Mouse (Mus musculus) midbrain, postnatal 0 days (tissue): ENCODE measurements around the gene Rusc2. TPM values are rescaled to one million over a fixed set of nuclear protein-coding genes. Genes with fewer than 3 reads are reported as not detected.

ENCODE experiments used
- ATAC-seq: fragments of 200-750 bp; cut with Nextera tagmentation; 2 replicates; pipeline ENCODE4 v1.8.0; 2017; ENCODE audit warnings: moderate number of reproducible peaks, mild to moderate bottlenecking, moderate TSS enrichment, moderate library complexity; ENCODE audit not compliant: low FRiP score
- DNase-seq: peaks from one replicate; pipeline ENCODE4 v3.0.0-alpha.2; 2015; ENCODE audit warnings: low spot score
- H3K27ac ChIP-seq: fragments of 300-500 bp; sonication (generic); 2 replicates; pipeline ENCODE4 v1.5.1; 2014; ENCODE audit warnings: low read depth, mild to moderate bottlenecking, low read length, mixed read lengths
- H3K27me3 ChIP-seq: fragments of 300-500 bp; sonication (generic); 2 replicates; pipeline ENCODE4 v1.6.1; 2014; ENCODE audit warnings: low read length, control low read depth, mixed read lengths; ENCODE audit not compliant: insufficient read depth
- H3K36me3 ChIP-seq: fragments of 300-500 bp; sonication (generic); 2 replicates; pipeline ENCODE4 v1.6.1; 2014; ENCODE audit warnings: low read length, control low read depth, mixed read lengths; ENCODE audit not compliant: insufficient read depth
- H3K4me1 ChIP-seq: fragments of 300-500 bp; sonication (generic); 2 replicates; pipeline ENCODE4 v1.6.1; 2014; ENCODE audit warnings: mild to moderate bottlenecking, control low read depth, antibody characterized with exemption, low read length, mixed read lengths; ENCODE audit not compliant: insufficient read depth
- H3K4me2 ChIP-seq: fragments of 300-500 bp; sonication (generic); 2 replicates; pipeline ENCODE4 v1.6.1; 2014; ENCODE audit warnings: low read depth, mild to moderate bottlenecking, low read length, mixed read lengths; ENCODE audit not compliant: poor library complexity, severe bottlenecking
- H3K4me3 ChIP-seq: fragments of 300-500 bp; sonication (generic); 2 replicates; pipeline ENCODE4 v1.5.1; 2014; ENCODE audit warnings: low read depth, mild to moderate bottlenecking, low read length, moderate library complexity
- H3K9ac ChIP-seq: fragments of 300-500 bp; sonication (generic); replicated peaks from 2 replicates; pipeline ENCODE4 v1.6.1; 2014; ENCODE audit warnings: mild to moderate bottlenecking, low read length, moderate library complexity, mixed read lengths; ENCODE audit not compliant: poor library complexity, severe bottlenecking
- H3K9me3 ChIP-seq: fragments of 300-500 bp; sonication (generic); 2 replicates; pipeline ENCODE4 v1.6.1; 2016; ENCODE audit warnings: low read length, control low read depth
- CTCF ChIP-seq: IDR thresholded peaks from 2 replicates; pipeline ENCODE4 v1.5.1; 2016; ENCODE audit warnings: antibody characterized with exemption, mild to moderate bottlenecking
- WGBS: fragments of 180-500 bp; shearing (Covaris S2); extraction: QIAGEN DNeasy Blood & Tissue Kit; methylation state at CpG from one replicate; pipeline ENCODE4 v1.1.7; 2014; 5-methylcytosine and 5-hydroxymethylcytosine counted together
- polyA plus RNA-seq: library from polyadenylated mRNA; unstranded; fragments of >200 nt; fragmentation: Nextera tagmentation; extraction: Ambion mirVana; gene quantifications from 2 replicates; pipeline ENCODE4 v1.2.1, GENCODE M21; 2015
- total RNA-seq: library from RNA; depleted of rRNA; stranded (reverse); fragments of >200 nt; gene quantifications from 2 replicates; pipeline ENCODE4 v1.2.3, GENCODE M21; 2014

Gene Rusc2
- total and polyA plus RNA-seq, 2 experiments from 2014 or later, result 78.9 to 200 TPM

DNA sequence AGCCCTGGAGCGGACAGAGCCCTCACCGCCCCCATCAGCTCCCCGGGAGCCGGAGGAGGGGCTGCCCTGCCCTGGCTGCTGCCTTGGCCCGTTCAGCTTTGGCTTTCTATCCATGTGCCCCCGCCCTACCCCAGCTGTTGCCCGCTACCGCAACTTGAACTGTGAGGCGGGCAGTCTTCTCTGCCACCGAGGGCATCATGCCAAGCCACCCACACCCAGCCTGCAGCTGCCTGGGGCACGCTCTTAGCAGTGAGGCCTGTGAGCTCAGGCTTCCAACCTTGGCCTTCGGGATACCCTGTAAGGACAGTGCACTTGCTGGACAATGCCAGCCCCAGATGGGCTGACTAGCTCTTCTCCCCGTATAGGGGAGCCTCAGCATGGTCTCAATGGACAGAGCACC is 65.5 kb downstream of the Rusc2 start:
- Histone ChIP-seq H3K36me3 (peaks cover 39% of the 10 kb centered on the region), H3K9ac (no peak overlapping the region), H3K4me3 (no peak overlapping the region), H3K4me2 (no peak overlapping the region), H3K27ac (no peak overlapping the region), H3K4me1 (no peaks in the 10 kb centered on the region; the same call in 1 of the 2 replicates), H3K27me3 (no peaks in the 10 kb centered on the region), H3K9me3 (no peaks in the 10 kb centered on the region)
- no peak for TF ChIP-seq CTCF
- ATAC-seq (no peak), DNase-seq (no peak)
- 79% methylated on average over 13 of the region's 13 CpGs for WGBS

DNA sequence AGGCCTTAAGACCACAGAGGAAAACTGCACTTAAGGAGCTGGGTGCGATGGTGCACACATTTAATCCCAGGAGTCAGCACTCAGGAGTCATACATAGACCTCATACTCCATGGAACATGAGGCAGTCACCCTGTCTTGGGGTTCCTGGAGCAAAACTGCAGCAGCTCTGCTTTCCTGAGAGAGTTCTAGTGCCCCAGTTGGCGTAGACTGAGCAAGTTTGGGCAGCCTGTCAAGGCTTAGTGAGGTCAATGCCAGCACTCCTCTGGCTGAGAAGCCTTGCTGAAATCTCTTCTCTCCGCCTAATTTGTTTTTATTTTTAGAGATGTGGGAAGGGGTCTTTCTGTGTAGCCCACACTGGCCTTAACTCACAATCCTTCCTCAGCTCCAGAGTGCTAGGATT is 66.8 kb downstream of the Rusc2 start:
- Histone ChIP-seq H3K9ac (no peak overlapping the region), H3K27me3 (peaks cover 6% of the 10 kb centered on the region; the same call in 1 of the 2 replicates), H3K27ac (no peak overlapping the region), H3K4me3 (no peak overlapping the region), H3K4me1 (no peaks in the 10 kb centered on the region; the same call in 1 of the 2 replicates), H3K4me2 (no peak overlapping the region), H3K36me3 (peaks cover 39% of the 10 kb centered on the region), H3K9me3 (no peaks in the 10 kb centered on the region)
- ATAC-seq (no peak), DNase-seq (no peak)
- TF ChIP-seq CTCF, result no peak
- 80% methylated on average over 3 of the region's 3 CpGs for WGBS

DNA sequence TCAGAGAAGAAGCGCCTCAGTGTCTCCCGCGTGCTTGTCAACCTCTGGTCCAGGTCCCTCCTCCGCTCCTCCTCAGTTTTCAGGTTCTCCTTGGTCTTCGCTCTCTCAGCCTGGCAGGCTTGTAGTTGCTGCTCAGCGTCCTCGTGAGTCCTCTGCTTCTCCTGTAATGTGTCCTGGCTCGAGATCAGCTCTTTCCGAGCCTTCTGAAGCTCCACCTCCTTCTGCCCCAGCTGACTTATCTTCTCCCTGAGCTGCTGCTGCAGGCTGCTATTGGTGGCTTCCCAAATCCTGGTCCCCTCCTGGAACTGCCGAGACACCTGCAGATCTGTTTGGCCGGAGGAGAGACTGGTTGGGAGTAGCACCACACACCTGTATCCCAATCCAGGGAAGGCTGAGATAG is 70.5 kb downstream of the Rusc2 start:
- WGBS, result 64% methylated on average over 11 of the region's 11 CpGs
- TF ChIP-seq CTCF, result no peak
- H3K9ac ChIP-seq, result no peak overlapping the region
- no peak overlapping the region for H3K4me2 ChIP-seq
- peaks cover 12% of the 10 kb centered on the region for H3K36me3 ChIP-seq
- DNase-seq (no peak), ATAC-seq (no peak)
- peaks cover 7% of the 10 kb centered on the region; the same call in 1 of the 2 replicates for H3K27me3 ChIP-seq
- no peaks in the 10 kb centered on the region for H3K9me3 ChIP-seq
- H3K27ac ChIP-seq, result no peak overlapping the region
- H3K4me3 ChIP-seq, result no peak overlapping the region
- H3K4me1 ChIP-seq, result no peaks in the 10 kb centered on the region

DNA sequence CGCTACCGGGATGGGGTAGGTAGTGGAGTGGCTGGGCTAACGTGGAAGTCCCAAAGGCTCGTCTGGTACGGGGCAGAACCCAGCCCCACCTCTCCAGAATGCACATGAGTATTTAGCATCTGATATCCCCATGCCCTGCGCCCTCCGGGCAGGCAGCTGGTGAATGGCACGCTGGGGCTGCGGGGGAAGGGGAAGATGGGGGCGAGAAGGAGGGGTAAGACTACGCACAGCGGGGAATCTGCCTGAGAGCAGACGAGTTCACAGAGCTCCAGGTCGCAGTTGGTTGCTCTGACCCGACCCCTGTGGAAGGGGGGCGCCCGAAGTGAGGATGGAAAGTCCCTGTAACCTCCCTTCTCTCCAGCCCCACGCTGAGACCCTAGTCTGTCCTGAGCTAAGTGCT is 71.6 kb downstream of the Rusc2 start:
- WGBS, result 2% methylated on average over 17 of the region's 18 CpGs
- H3K27me3 ChIP-seq, result peaks cover 7% of the 10 kb centered on the region; the same call in 1 of the 2 replicates
- H3K36me3 ChIP-seq, result peaks cover 3% of the 10 kb centered on the region; the same call in 1 of the 2 replicates
- no peak for TF ChIP-seq CTCF
- no peaks in the 10 kb centered on the region for H3K9me3 ChIP-seq
- peak overlapping the region; percentile 34; the same call in 1 of the 2 replicates for H3K4me2 ChIP-seq
- peak overlapping the region; percentile 10; the same call in 1 of the 2 replicates for H3K4me3 ChIP-seq
- no peak overlapping the region for H3K27ac ChIP-seq
- DNase-seq (no peak), ATAC-seq (no peak)
- H3K9ac ChIP-seq, result no peak overlapping the region
- no peaks in the 10 kb centered on the region for H3K4me1 ChIP-seq

DNA sequence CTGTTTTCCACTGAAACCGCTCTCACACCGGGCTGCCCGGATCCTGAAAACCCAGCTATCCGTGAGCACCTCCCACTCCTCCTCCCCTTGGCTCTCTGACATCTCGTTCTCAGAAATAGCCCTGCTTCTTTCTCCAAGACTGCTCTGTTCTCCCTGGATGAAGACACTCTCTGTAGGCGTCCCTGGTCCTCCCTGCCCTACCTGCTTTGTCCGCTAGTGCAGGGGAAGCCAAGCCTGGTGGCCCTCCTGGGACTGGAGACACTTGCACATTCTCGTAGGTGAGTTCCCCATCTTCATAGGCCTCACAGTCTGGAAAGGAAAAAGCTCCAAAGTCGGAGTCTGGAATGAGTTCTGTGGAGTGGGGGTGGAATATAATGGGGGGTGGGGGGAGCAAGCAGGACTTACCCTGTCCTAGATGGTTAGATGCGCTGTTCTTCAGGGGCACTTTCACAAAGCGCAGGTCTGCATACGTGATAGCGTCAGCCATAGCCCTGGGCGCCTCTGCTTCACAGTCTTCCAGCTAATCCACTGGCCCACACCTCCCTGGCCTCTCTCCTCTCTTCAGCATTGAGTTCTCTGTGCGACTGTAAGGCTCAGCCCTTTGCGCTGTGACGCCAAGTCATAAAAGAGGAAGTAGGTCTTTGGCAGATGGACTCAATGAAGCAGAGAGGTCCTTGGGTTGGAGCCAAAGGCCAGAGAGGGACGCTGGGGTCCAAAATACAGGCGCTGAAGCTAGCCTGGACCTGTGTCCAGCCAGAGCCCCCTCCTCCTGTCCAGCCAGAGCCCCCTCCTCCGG is 72.5 kb downstream of the Rusc2 start, which contains the start of gene Cd72:
Gene Cd72 (minus strand): TSS at position 588 of the 796 bp plus-strand sequence.
- peaks cover 7% of the 10 kb centered on the region; the same call in 1 of the 2 replicates for H3K27me3 ChIP-seq
- no peaks in the 10 kb centered on the region for H3K36me3 ChIP-seq
- ATAC-seq (no peak), DNase-seq (peak; percentile 12)
- 30% methylated on average over 20 of the region's 20 CpGs for WGBS
- H3K9ac ChIP-seq, result no peak within 1 kb of the TSS
- no peaks in the 10 kb centered on the region for H3K4me1 ChIP-seq
- peak within 1 kb of the TSS; percentile 10; the same call in 1 of the 2 replicates for H3K4me3 ChIP-seq
- no peak for TF ChIP-seq CTCF
- H3K4me2 ChIP-seq, result peak within 1 kb of the TSS; percentile 34; the same call in 1 of the 2 replicates
- no peak within 1 kb of the TSS for H3K27ac ChIP-seq
- no peaks in the 10 kb centered on the region for H3K9me3 ChIP-seq

DNA sequence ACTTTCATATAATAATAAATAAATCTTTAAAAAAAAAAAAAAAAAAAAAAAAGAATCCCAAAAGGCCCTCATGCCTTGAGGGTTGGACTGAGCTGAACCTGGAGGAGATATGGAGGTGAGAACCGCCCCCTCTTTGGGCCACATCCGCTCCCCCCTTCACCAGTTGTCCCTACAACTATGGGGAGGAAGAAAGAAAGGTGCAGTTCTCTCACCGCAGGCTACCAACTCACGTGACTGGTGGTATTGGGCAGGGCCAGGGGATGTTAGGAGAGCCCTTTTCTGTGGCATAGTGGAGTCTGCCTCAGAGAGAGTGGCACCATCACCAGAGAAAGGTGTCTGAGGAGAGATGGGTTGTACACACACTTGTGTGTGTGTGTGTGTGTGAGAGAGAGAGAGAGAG is 74.7 kb downstream of the Rusc2 start:
- WGBS, result 28% methylated on average over 4 of the region's 4 CpGs
- no peak for TF ChIP-seq CTCF

More for the DNA sequence above, 74.7 kb downstream of the Rusc2 start:
- H3K27ac ChIP-seq, result no peak overlapping the region
- H3K9me3 ChIP-seq, result no peaks in the 10 kb centered on the region
- H3K4me2 ChIP-seq, result no peak overlapping the region
- peaks cover 7% of the 10 kb centered on the region; the same call in 1 of the 2 replicates for H3K27me3 ChIP-seq
- ATAC-seq (no peak), DNase-seq (no peak)
- no peaks in the 10 kb centered on the region for H3K36me3 ChIP-seq
- H3K9ac ChIP-seq, result no peak overlapping the region
- H3K4me1 ChIP-seq, result no peaks in the 10 kb centered on the region
- H3K4me3 ChIP-seq, result no peak overlapping the region
